8 mouse cellular contexts compared by ENCODE assay signal in genomic region chr7:127614891-127615843, GRCm38 (mm10). TPM values are rescaled to one million over a fixed set of nuclear protein-coding genes. Genes with fewer than 3 reads are reported as not detected.
A peak's percentile ranks its signal among the peaks of the same experiment; 100 is the strongest.
DNase-seq lines count a peak whose midpoint lies in the region; ATAC-seq and TF ChIP-seq lines count a peak whose summit lies in the region.

Gene Zfp629, minus strand, starts transcription at chr7:127615797.

- TF ChIP-seq CTCF in gastrocnemius, adult 2 months (IDR thresholded peaks at IDR 0.05) = no peak

- peak within 1 kb of the TSS; percentile 94 for H3K9ac ChIP-seq in hindbrain, embryonic 16.5 days (ENCODE audit: low read depth, low read length)

- peak; percentile 93 for ATAC-seq in hindbrain, embryonic 16.5 days

- H3K4me1 ChIP-seq in hindbrain, embryonic 16.5 days (ENCODE audit: control insufficient read depth, insufficient read depth, low read depth, low read length) = peaks cover 14% of the 10 kb centered on the region

- WGBS in hindbrain, embryonic 16.5 days = under 1% methylated on average over 36 of the region's 50 CpGs

- H3K4me3 ChIP-seq in gastrocnemius, adult 2 months = peak within 1 kb of the TSS; percentile 77
- peak within 1 kb of the TSS; percentile 100 for H3K4me3 ChIP-seq in hindbrain, embryonic 16.5 days (ENCODE audit: low read length)

- peak; percentile 24 for DNase-seq in T-cell, adult 2 months (ENCODE audit: low spot score)
- peak; percentile 81 to 83 for DNase-seq in cerebellum, postnatal 25 days
- DNase-seq in gastrocnemius, adult 2 months = peak; percentile 77
- peak; percentile 65 to 70 for DNase-seq in left cerebral cortex, adult 18-20 months (ENCODE audit: low spot score in 2 of 2)
- DNase-seq in lung, postnatal 4 days = peak; percentile 83 to 84
- DNase-seq in right cerebral cortex, adult 18-20 months = peak; percentile 75
- DNase-seq in yolk sac, embryonic 10.5 days (ENCODE audit: low spot score) = peak; percentile 76

- intact Hi-C loops in gastrocnemius, adult 2 months (cut with DNase I) = loop anchor here (1.0 kb wide), 1 partner anchor 22 kb away; no protein-coding TSS in a partner anchor

- peak within 1 kb of the TSS; percentile 91 for H3K27ac ChIP-seq in gastrocnemius, adult 2 months
- H3K27ac ChIP-seq in hindbrain, embryonic 16.5 days (ENCODE audit: low read depth, low read length) = peak within 1 kb of the TSS; percentile 87

- no peaks in the 10 kb centered on the region for H3K9me3 ChIP-seq in hindbrain, embryonic 16.5 days (ENCODE audit: control insufficient read depth, low read length)

- peak within 1 kb of the TSS; percentile 91 for H3K4me2 ChIP-seq in hindbrain, embryonic 16.5 days (ENCODE audit: low read length)

- no peaks in the 10 kb centered on the region for H3K27me3 ChIP-seq in hindbrain, embryonic 16.5 days (replicated peaks; ENCODE audit: control insufficient read depth, insufficient read depth, low read length)

- H3K36me3 ChIP-seq in hindbrain, embryonic 16.5 days (ENCODE audit: control insufficient read depth, insufficient read depth, low read length) = peaks cover 23% of the 10 kb centered on the region

RNA-seq across cellular contexts. Expression of gene Zfp629, which starts in this region (rescaled TPM):
- 1 to 10 TPM; 9.3 TPM for total RNA-seq in gastrocnemius, adult 2 months (2021)
- polyA plus RNA-seq in hindbrain, embryonic 16.5 days (2015; fragmentation: Nextera tagmentation; extraction: Ambion mirVana) = 15.0 and 20.7 TPM in 2 replicates
- total RNA-seq in left cerebral cortex, adult 18-20 months (2021) = 10 to 100 TPM; 23.1 to 24.0 TPM

Comparison
In these comparisons a context has a peak if more than half of its experiments do, and no peak if none do; other contexts are left out.
1. Peak in every context shown above with its lines: DNase-seq, ATAC-seq, H3K4me3 ChIP-seq and H3K27ac ChIP-seq.
2. DNase-seq: peak in every context shown above with its lines; median percentile 84 in lung, postnatal 4 days; 82 in cerebellum, postnatal 25 days; 77 in gastrocnemius, adult 2 months; 76 in yolk sac, embryonic 10.5 days; 75 in right cerebral cortex, adult 18-20 months; 68 in left cerebral cortex, adult 18-20 months; 24 in T-cell, adult 2 months.